Mouse (Mus musculus): Measurements from ENCODE around the gene Atcay. TPM values are rescaled to one million over a fixed set of nuclear protein-coding genes. Genes with fewer than 3 reads are reported as not detected.

Gene Atcay
- polyA plus RNA-seq, 1 experiment from 2014 or later = 0.02 TPM

DNA sequence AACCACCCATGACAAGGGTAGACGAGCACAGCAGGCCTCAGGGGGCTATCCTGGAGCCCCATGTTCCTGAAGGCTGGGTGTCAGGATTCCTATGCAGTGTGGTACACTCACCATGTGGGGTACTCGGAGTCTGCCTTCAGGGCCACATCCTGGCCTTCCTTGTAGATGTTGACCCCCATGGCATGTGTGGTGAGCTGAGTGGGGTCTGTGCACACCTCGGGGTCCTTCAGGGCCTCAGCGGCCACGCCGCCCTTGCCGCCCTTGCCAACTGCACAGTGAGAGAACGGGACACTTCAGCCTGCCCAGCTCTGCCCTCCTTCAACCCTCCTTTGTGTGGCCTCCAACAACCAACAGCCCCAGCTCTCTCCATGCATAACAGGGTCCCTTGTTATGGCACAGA, 34.9 kb upstream of the Atcay start:
- no peak overlapping the region for H3K27ac ChIP-seq (ENCODE audit: low read length)
- no peak for ATAC-seq (ENCODE audit: low read depth)
- WGBS (ENCODE audit: insufficient replicate concordance) = 70% methylated on average over 8 of the region's 8 CpGs

DNA sequence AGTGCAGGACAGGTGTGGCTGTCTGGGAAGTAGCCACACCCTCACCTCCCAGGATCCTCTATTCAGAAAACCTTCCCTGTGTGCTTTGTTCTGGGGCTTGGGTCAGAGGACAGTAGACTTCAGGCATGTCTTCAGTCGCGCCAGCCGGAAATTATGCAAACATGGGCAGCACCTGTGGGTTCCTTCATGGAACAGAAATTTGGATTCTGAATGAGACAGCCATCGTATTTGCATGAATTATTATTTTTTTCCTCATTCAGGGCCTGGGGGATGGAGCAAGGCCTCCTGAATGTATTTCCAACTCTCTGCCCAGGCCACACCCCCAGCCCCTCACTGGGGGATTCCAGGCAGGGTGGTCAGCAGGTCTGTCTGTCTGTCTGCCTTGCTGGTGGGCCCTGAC, 30.4 kb upstream of the Atcay start:
- H3K9me3 ChIP-seq (replicated peaks; ENCODE audit: control insufficient read depth, low read length) = peaks cover 2% of the 10 kb centered on the region; the same call in 1 of the 2 replicates
- H3K27ac ChIP-seq (ENCODE audit: low read length) = no peak overlapping the region
- no peak overlapping the region for H3K4me3 ChIP-seq (ENCODE audit: low read depth, low read length)
- H3K36me3 ChIP-seq (ENCODE audit: control insufficient read depth, insufficient read depth) = peaks cover 3% of the 10 kb centered on the region
- H3K9ac ChIP-seq (ENCODE audit: low read depth, low read length) = no peak overlapping the region
- WGBS (ENCODE audit: insufficient replicate concordance) = 73% methylated on average over 4 of the region's 4 CpGs
- peaks cover 36% of the 10 kb centered on the region for H3K27me3 ChIP-seq (ENCODE audit: control insufficient read depth, insufficient read depth, low read depth, low read length)
- H3K4me1 ChIP-seq (ENCODE audit: control insufficient read depth, low read depth, low read length) = peaks cover 15% of the 10 kb centered on the region
- no peak overlapping the region for H3K4me2 ChIP-seq (ENCODE audit: low read depth, low read length)
- no peak for ATAC-seq (ENCODE audit: low read depth)

More for the DNA sequence above, 34.9 kb upstream of the Atcay start:
- Histone ChIP-seq H3K36me3 (ENCODE audit: control insufficient read depth, insufficient read depth) (peaks cover 3% of the 10 kb centered on the region), H3K9me3 (replicated peaks; ENCODE audit: control insufficient read depth, low read length) (peaks cover 2% of the 10 kb centered on the region; the same call in 1 of the 2 replicates), H3K27me3 (ENCODE audit: control insufficient read depth, insufficient read depth, low read depth, low read length) (no peaks in the 10 kb centered on the region), H3K4me3 (ENCODE audit: low read depth, low read length) (peak overlapping the region; percentile 91; the same call in 1 of the 2 replicates), H3K9ac (ENCODE audit: low read depth, low read length) (peak overlapping the region; percentile 57; the same call in 1 of the 2 replicates), H3K4me2 (ENCODE audit: low read depth, low read length) (peak overlapping the region; percentile 74; the same call in 1 of the 2 replicates), H3K4me1 (ENCODE audit: control insufficient read depth, low read depth, low read length) (peaks cover 25% of the 10 kb centered on the region)

DNA sequence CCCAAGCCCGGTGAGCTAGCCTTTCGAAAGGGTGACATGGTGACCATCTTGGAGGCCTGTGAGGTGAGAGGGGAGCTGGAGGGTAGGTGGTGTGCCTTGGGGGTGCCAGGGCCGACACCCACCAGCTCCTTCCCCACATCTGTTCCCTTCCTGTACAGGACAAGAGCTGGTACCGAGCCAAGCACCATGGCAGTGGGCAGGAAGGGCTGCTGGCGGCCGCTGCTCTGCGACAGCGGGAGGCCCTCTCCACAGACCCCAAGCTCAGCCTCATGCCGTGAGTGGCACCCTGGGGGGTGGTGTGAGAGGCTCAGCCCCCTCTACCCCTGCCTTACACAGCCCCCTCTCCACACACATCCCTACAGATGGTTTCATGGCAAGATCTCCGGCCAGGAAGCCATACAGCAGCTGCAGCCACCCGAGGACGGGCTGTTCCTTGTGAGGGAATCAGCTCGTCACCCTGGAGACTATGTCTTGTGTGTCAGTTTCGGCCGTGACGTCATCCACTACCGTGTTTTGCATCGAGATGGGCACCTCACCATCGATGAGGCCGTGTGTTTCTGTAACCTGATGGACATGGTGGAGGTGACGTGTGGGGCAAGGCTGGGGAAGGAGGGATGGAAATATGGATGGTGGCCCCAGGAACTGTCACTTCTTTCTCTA, 28.7 kb upstream of the Atcay start:
- H3K9ac ChIP-seq (ENCODE audit: low read depth, low read length) = no peak overlapping the region
- no peak overlapping the region for H3K27ac ChIP-seq (ENCODE audit: low read length)
- H3K4me2 ChIP-seq (ENCODE audit: low read depth, low read length) = no peak overlapping the region
- ATAC-seq (ENCODE audit: low read depth) = no peak
- peaks cover 9% of the 10 kb centered on the region for H3K4me1 ChIP-seq (ENCODE audit: control insufficient read depth, low read depth, low read length)
- peaks cover 1% of the 10 kb centered on the region for H3K36me3 ChIP-seq (ENCODE audit: control insufficient read depth, insufficient read depth)
- WGBS (ENCODE audit: insufficient replicate concordance) = 49% methylated on average over 21 of the region's 21 CpGs
- H3K4me3 ChIP-seq (ENCODE audit: low read depth, low read length) = no peak overlapping the region
- H3K9me3 ChIP-seq (replicated peaks; ENCODE audit: control insufficient read depth, low read length) = peaks cover 2% of the 10 kb centered on the region; the same call in 1 of the 2 replicates
- peaks cover 43% of the 10 kb centered on the region for H3K27me3 ChIP-seq (ENCODE audit: control insufficient read depth, insufficient read depth, low read depth, low read length)

DNA sequence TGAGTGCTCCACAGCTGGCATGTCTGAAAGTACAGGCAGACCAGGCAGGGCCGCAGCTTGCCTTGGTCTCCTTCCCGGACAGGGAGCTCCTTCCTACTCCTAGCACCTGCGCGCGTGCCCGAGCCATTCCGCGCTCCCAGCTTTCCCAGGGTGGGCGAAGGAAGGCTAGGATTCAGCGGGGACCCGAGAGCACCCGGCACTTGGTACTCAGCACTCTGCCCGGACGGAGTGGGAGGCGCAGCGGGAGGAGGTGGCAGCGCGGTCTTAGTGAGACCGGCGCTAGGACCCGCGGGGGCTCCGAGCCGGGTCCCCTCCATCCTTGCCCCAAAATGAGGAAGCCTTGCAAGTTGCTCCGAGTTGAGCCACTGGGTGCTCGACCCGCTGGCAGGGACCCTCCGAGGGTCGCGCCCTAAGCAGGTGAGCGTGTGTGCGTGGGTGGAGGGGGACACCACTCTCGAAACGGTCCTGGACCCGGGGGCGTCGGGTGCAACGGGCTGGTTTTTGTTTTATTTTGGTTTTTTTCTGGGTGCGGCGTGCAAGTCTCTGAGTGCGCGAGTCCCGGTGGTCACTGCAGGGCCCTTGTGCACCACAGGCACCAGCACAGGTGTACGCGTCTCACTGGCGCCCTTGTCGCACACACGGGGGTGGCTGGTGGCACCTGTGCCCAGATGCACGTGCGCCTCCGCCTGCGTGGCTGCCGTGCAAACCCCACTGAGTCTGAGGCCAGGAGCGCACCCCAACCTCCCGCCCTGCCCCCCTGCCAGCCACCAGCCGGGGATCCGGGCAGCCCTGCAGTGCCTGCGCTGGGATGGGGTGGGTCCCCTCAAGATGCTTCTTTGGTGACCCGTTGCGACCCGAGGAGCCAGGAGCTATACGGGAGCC, 26.8 kb upstream of the Atcay start:
- Histone ChIP-seq H3K4me2 (ENCODE audit: low read depth, low read length) (peak overlapping the region; percentile 62), H3K27ac (ENCODE audit: low read length) (no peak overlapping the region), H3K27me3 (ENCODE audit: control insufficient read depth, insufficient read depth, low read depth, low read length) (peaks cover 58% of the 10 kb centered on the region), H3K9ac (ENCODE audit: low read depth, low read length) (no peak overlapping the region; the same call in 1 of the 2 replicates), H3K36me3 (ENCODE audit: control insufficient read depth, insufficient read depth) (no peaks in the 10 kb centered on the region; the same call in 1 of the 2 replicates), H3K4me1 (ENCODE audit: control insufficient read depth, low read depth, low read length) (peaks cover 9% of the 10 kb centered on the region), H3K4me3 (ENCODE audit: low read depth, low read length) (peak overlapping the region; percentile 49), H3K9me3 (replicated peaks; ENCODE audit: control insufficient read depth, low read length) (peaks cover 2% of the 10 kb centered on the region; the same call in 1 of the 2 replicates)
- ATAC-seq (ENCODE audit: low read depth) = no peak
- 1% methylated on average over 62 of the region's 62 CpGs for WGBS (ENCODE audit: insufficient replicate concordance)

DNA sequence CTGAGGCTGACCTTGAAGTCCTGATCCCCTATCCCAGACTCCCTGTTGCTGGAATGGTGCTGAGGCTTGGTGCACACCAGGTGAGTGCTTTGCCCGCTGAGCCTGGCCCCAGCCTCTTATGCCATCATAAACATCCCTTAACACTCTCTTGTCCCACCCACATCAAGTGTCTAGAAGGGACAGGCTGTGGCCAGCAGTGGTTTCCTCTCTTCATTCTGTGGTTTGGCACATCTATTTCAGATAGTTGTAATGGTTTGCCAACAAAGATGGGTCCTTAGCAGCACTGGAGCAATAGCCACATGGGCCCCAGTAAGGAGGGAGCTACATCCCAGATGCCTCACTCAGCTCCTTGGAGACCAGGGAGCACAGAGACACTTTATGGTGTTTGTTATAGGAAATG, 24.3 kb upstream of the Atcay start:
- Histone ChIP-seq H3K9me3 (replicated peaks; ENCODE audit: control insufficient read depth, low read length) (no peaks in the 10 kb centered on the region), H3K27me3 (ENCODE audit: control insufficient read depth, insufficient read depth, low read depth, low read length) (peaks cover 63% of the 10 kb centered on the region), H3K4me2 (ENCODE audit: low read depth, low read length) (no peak overlapping the region), H3K36me3 (ENCODE audit: control insufficient read depth, insufficient read depth) (no peaks in the 10 kb centered on the region), H3K9ac (ENCODE audit: low read depth, low read length) (no peak overlapping the region), H3K4me1 (ENCODE audit: control insufficient read depth, low read depth, low read length) (peaks cover 9% of the 10 kb centered on the region), H3K4me3 (ENCODE audit: low read depth, low read length) (no peak overlapping the region), H3K27ac (ENCODE audit: low read length) (no peak overlapping the region)
- 21% methylated on average over 1 of the region's 1 CpGs for WGBS (ENCODE audit: insufficient replicate concordance)
- no peak for ATAC-seq (ENCODE audit: low read depth)

DNA sequence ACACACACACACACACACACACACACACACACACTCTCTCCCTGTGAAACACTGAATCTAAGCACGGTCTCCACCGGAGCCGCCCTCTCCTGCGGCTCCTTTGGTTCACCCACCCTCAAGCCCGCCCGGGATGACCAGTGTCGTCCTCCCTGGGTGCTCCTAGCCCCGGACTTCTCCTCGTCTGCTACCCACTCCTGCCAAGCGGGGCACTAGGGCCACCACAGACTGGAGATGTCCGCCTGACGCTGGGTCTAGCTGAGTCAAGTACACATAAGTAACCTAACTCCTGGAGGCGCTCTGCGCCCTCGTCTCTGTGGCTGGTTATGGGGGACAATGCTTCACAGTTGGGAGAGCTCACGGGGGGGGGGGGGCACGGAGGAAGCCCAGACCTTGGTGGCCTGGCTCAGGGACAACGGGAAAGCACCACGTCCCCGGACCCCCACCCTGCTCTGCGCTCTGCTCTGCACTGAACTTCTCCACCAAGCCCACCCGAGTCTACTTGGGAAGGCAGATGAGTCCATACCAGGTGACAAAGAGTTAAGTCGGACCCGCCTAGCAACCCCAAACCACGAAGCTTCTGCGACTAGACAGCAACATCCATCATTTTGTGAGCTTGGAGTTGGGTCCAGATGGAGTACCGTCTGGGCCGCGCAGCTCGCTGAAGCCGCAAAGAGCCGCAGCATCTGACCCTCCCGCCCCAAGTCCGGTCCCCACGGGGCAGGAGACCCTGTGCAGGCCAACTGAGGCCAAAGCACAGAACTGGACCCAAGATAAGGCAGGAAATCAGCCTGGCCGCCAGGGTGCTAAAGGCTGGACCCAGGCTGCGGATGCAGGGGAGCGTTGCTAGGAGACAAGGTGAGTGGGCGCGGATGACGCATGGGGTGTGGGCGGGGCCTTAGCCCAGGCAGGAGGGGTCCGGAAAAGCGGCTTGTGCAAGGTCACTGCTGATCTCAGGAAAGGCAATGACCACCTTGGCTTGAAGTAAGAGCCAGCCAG, 22.1 kb upstream of the Atcay start, which contains the start of gene Matk:
Gene Matk, plus strand, starts transcription at position 512 of the 996 bp plus-strand sequence.
- Histone ChIP-seq H3K27me3 (ENCODE audit: control insufficient read depth, insufficient read depth, low read depth, low read length) (peaks cover 47% of the 10 kb centered on the region), H3K36me3 (ENCODE audit: control insufficient read depth, insufficient read depth) (no peaks in the 10 kb centered on the region), H3K9ac (ENCODE audit: low read depth, low read length) (no peak within 1 kb of the TSS), H3K4me2 (ENCODE audit: low read depth, low read length) (no peak within 1 kb of the TSS), H3K9me3 (replicated peaks; ENCODE audit: control insufficient read depth, low read length) (no peaks in the 10 kb centered on the region), H3K27ac (ENCODE audit: low read length) (no peak within 1 kb of the TSS), H3K4me3 (ENCODE audit: low read depth, low read length) (no peak within 1 kb of the TSS), H3K4me1 (ENCODE audit: control insufficient read depth, low read depth, low read length) (peaks cover 5% of the 10 kb centered on the region)
- ATAC-seq (ENCODE audit: low read depth) = no peak
- 13% methylated on average over 44 of the region's 44 CpGs for WGBS (ENCODE audit: insufficient replicate concordance)

DNA sequence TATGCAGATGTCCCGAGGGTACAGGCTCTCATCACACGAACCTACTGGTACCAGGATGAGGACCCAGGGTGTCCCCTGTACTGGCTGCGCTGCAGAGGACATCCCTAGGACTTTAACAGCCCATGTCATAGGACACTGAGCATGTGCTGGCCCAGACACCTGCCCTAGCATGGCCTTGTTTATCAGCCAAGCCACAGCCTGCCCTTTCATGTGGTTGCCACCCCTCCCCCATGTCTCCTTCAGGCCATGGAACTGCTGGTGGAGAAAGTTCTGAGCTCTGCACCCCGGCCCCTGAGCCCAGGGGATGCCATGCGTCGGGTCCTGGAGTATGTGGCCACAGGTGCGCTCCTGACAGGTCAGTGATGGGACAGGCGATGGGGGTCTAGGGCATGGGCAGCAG, 18.8 kb upstream of the Atcay start:
- no peak overlapping the region for H3K4me2 ChIP-seq (ENCODE audit: low read depth, low read length)
- no peak overlapping the region for H3K9ac ChIP-seq (ENCODE audit: low read depth, low read length)
- H3K36me3 ChIP-seq (ENCODE audit: control insufficient read depth, insufficient read depth) = no peaks in the 10 kb centered on the region
- no peaks in the 10 kb centered on the region; the same call in 1 of the 2 replicates for H3K4me1 ChIP-seq (ENCODE audit: control insufficient read depth, low read depth, low read length)
- 65% methylated on average over 8 of the region's 8 CpGs for WGBS (ENCODE audit: insufficient replicate concordance)
- H3K9me3 ChIP-seq (replicated peaks; ENCODE audit: control insufficient read depth, low read length) = no peaks in the 10 kb centered on the region
- H3K4me3 ChIP-seq (ENCODE audit: low read depth, low read length) = no peak overlapping the region
- ATAC-seq (ENCODE audit: low read depth) = 0 out of 2 replicates have a peak, but pooled peaks have one; percentile 6
- no peak overlapping the region for H3K27ac ChIP-seq (ENCODE audit: low read length)
- peaks cover 24% of the 10 kb centered on the region for H3K27me3 ChIP-seq (ENCODE audit: control insufficient read depth, insufficient read depth, low read depth, low read length)

DNA sequence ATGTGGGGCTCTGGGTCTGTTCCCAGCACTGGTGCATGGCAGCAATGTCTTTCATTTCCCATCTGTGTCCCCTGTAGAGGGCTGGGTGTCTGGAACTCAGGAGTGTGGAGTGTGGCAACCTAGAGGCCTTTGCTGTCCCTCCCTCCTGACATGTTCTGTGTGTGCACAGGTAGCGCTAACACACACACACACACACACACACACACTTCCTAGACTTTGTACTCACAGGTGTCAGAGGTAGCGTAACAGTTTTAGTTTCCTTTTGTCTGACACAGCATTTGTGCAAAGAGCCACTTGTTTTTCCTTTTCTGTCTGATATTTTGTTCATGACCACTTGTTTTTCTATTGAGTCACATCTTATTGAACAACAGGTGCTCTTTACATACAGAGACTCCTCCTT, 17.2 kb upstream of the Atcay start:
- Histone ChIP-seq H3K4me3 (ENCODE audit: low read depth, low read length) (no peak overlapping the region), H3K27ac (ENCODE audit: low read length) (no peak overlapping the region), H3K9ac (ENCODE audit: low read depth, low read length) (no peak overlapping the region), H3K36me3 (ENCODE audit: control insufficient read depth, insufficient read depth) (no peaks in the 10 kb centered on the region), H3K27me3 (ENCODE audit: control insufficient read depth, insufficient read depth, low read depth, low read length) (peaks cover 24% of the 10 kb centered on the region), H3K9me3 (replicated peaks; ENCODE audit: control insufficient read depth, low read length) (no peaks in the 10 kb centered on the region), H3K4me1 (ENCODE audit: control insufficient read depth, low read depth, low read length) (no peaks in the 10 kb centered on the region; the same call in 1 of the 2 replicates), H3K4me2 (ENCODE audit: low read depth, low read length) (no peak overlapping the region)
- WGBS (ENCODE audit: insufficient replicate concordance) = 73% methylated on average over 2 of the region's 2 CpGs
- ATAC-seq (ENCODE audit: low read depth) = no peak

Measured in liver, embryonic 16.5 days (tissue).